Mouse (Mus musculus): Measurements from ENCODE around the gene Tcf12. TPM values are rescaled to one million over a fixed set of nuclear protein-coding genes. Genes with fewer than 3 reads are reported as not detected.

Tcf12 gene
- polyA plus RNA-seq, 1 experiment from 2014 or later = 37.2 TPM

DNA sequence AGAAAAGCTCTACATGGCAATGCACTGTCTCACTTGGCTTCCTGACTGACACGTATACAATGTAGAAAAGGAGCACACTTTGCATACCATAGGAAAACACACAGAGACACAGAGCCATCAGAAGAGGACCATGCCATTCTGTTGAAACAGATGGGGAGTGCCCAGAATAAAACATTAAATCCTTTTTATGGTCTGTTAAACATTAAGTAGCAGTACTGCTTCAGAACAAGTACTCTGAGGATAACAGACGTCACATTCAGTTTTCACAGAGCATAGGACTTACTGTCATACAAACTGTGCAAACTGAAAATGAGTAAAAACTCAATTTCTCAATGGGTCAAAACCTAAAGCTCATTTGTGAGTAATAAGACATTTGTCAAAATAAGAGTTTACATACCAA is 158.5 kb downstream of the Tcf12 start:
- Histone ChIP-seq H3K36me3 (ENCODE audit: control insufficient read depth, insufficient read depth, low read length) (no peaks in the 10 kb centered on the region), H3K9ac (ENCODE audit: low read depth, low read length) (no peak overlapping the region), H3K9me3 (ENCODE audit: control insufficient read depth, low read length) (no peaks in the 10 kb centered on the region), H3K27me3 (replicated peaks; ENCODE audit: control insufficient read depth, insufficient read depth, low read length) (no peaks in the 10 kb centered on the region), H3K4me3 (ENCODE audit: low read depth, low read length) (no peak overlapping the region), H3K4me1 (replicated peaks; ENCODE audit: control insufficient read depth, insufficient read depth, low read length) (peaks cover 11% of the 10 kb centered on the region), H3K4me2 (no peak overlapping the region), H3K27ac (ENCODE audit: low read depth, low read length) (no peak overlapping the region)
- DNase-seq (ENCODE audit: low spot score) = no peak
- no peak for ATAC-seq (replicated peaks; ENCODE audit: low FRiP score)
- 82% methylated on average over 2 of the region's 2 CpGs for WGBS

DNA sequence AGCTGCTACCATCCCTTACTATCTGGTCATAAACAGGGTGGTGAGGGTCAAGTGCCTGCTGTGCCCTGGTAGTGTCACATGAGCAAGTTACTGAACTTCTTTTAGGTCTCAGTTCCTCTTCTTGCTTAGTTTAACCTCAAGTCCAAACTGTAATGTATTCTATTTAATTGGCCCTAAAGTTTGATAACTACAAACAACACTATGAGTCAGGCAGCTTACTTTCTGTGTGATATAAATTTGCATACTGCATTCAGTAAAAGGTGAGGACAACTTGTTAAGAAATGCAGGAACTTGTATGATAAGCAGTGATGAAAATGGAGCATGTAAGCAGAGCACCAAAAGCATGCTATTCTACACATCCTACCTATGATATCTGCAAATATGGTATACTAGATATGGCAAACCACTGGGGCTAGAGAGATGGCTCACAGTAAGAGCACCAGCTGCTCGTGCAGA is 159.0 kb downstream of the Tcf12 start:
- ATAC-seq (replicated peaks; ENCODE audit: low FRiP score) = peak; percentile 72
- Histone ChIP-seq H3K4me3 (ENCODE audit: low read depth, low read length) (no peak overlapping the region), H3K36me3 (ENCODE audit: control insufficient read depth, insufficient read depth, low read length) (peaks cover under 1% of the 10 kb centered on the region; the same call in 1 of the 2 replicates), H3K27ac (ENCODE audit: low read depth, low read length) (no peak overlapping the region), H3K4me2 (no peak overlapping the region), H3K4me1 (replicated peaks; ENCODE audit: control insufficient read depth, insufficient read depth, low read length) (peaks cover 11% of the 10 kb centered on the region), H3K9ac (ENCODE audit: low read depth, low read length) (no peak overlapping the region), H3K27me3 (replicated peaks; ENCODE audit: control insufficient read depth, insufficient read depth, low read length) (no peaks in the 10 kb centered on the region), H3K9me3 (ENCODE audit: control insufficient read depth, low read length) (no peaks in the 10 kb centered on the region)
- DNase-seq (ENCODE audit: low spot score) = no peak
- WGBS = 44% methylated on average over 1 of the region's 1 CpGs

DNA sequence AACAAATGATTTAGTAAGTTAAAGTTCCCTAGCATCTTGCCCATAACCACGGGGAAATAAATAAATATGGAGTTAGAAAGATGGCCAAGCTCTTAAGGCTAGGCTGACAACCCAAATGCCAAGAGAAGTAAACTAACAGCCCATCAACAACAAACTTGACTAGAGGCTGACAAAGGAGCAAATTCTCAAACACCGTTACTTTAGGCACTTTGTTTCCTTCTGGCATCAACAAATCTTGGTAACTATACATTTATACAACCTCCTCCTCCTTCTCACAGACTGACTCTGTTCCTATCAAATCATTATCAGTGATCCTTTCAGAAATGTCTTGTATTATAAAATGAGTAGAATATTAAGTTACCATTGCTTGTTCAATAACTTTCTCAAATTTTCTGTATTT is 159.7 kb downstream of the Tcf12 start:
- no peak for DNase-seq (ENCODE audit: low spot score)
- Histone ChIP-seq H3K4me2 (no peak overlapping the region), H3K9me3 (ENCODE audit: control insufficient read depth, low read length) (no peaks in the 10 kb centered on the region), H3K27me3 (replicated peaks; ENCODE audit: control insufficient read depth, insufficient read depth, low read length) (no peaks in the 10 kb centered on the region), H3K4me1 (replicated peaks; ENCODE audit: control insufficient read depth, insufficient read depth, low read length) (peaks cover 11% of the 10 kb centered on the region), H3K4me3 (ENCODE audit: low read depth, low read length) (no peak overlapping the region), H3K9ac (ENCODE audit: low read depth, low read length) (no peak overlapping the region), H3K27ac (ENCODE audit: low read depth, low read length) (no peak overlapping the region), H3K36me3 (ENCODE audit: control insufficient read depth, insufficient read depth, low read length) (peaks cover 2% of the 10 kb centered on the region; the same call in 1 of the 2 replicates)
- ATAC-seq (replicated peaks; ENCODE audit: low FRiP score) = no peak
- 81% methylated on average over 2 of the region's 2 CpGs for WGBS

DNA sequence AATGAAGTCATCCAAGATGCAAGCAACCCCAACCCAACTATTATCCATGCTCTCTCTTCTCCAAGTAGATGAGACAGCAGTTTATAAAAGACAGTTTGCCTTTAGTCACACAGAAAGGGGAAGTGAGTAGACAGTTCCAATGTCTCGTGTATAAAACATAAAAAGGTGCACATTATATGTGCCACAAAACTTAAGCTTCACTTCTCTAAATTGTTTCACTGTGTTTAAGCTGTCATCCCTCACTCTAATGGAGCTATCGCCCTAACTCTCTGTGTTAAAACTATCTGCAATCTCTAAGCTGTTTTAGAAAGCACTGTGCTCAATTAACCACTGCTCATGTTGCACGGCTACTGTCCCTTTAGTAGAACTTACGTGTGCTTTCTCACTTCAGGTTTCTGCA is 160.3 kb downstream of the Tcf12 start:
- ATAC-seq (replicated peaks; ENCODE audit: low FRiP score) (no peak), DNase-seq (ENCODE audit: low spot score) (no peak)
- Histone ChIP-seq H3K9ac (ENCODE audit: low read depth, low read length) (no peak overlapping the region), H3K4me1 (replicated peaks; ENCODE audit: control insufficient read depth, insufficient read depth, low read length) (peaks cover 11% of the 10 kb centered on the region), H3K4me3 (ENCODE audit: low read depth, low read length) (no peak overlapping the region), H3K27ac (ENCODE audit: low read depth, low read length) (no peak overlapping the region), H3K36me3 (ENCODE audit: control insufficient read depth, insufficient read depth, low read length) (peaks cover 2% of the 10 kb centered on the region; the same call in 1 of the 2 replicates), H3K27me3 (replicated peaks; ENCODE audit: control insufficient read depth, insufficient read depth, low read length) (no peaks in the 10 kb centered on the region), H3K4me2 (no peak overlapping the region), H3K9me3 (ENCODE audit: control insufficient read depth, low read length) (no peaks in the 10 kb centered on the region)
- WGBS = 59% methylated on average over 4 of the region's 4 CpGs

DNA sequence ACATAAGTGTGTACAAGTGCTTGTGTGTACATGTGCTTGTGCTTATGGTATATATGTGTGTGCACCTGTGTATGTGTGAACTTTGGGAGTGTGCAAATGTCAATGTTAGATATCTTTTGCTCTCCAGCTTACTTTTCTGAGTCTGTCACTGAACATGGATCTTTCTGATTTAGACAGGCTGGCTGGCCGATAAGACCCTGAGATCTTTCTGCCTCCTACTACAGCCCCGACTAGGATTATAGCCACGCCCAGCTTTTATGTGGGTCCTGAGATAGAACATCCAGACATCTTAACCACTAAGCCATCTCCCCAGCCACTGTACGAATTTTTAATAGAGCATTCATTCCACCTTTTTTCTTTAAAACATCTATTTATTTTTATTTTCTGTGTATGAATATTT is 166.9 kb downstream of the Tcf12 start:
- WGBS = 62% methylated on average over 4 of the region's 4 CpGs
- no peak overlapping the region for H3K4me2 ChIP-seq
- peaks cover 2% of the 10 kb centered on the region; the same call in 1 of the 2 replicates for H3K36me3 ChIP-seq (ENCODE audit: control insufficient read depth, insufficient read depth, low read length)
- no peak overlapping the region for H3K9ac ChIP-seq (ENCODE audit: low read depth, low read length)
- ATAC-seq (replicated peaks; ENCODE audit: low FRiP score) = peak; percentile 77
- H3K27me3 ChIP-seq (replicated peaks; ENCODE audit: control insufficient read depth, insufficient read depth, low read length) = no peaks in the 10 kb centered on the region
- H3K4me3 ChIP-seq (ENCODE audit: low read depth, low read length) = no peak overlapping the region
- DNase-seq (ENCODE audit: low spot score) = no peak
- peaks cover 5% of the 10 kb centered on the region for H3K4me1 ChIP-seq (replicated peaks; ENCODE audit: control insufficient read depth, insufficient read depth, low read length)
- H3K27ac ChIP-seq (ENCODE audit: low read depth, low read length) = no peak overlapping the region
- no peaks in the 10 kb centered on the region for H3K9me3 ChIP-seq (ENCODE audit: control insufficient read depth, low read length)

DNA sequence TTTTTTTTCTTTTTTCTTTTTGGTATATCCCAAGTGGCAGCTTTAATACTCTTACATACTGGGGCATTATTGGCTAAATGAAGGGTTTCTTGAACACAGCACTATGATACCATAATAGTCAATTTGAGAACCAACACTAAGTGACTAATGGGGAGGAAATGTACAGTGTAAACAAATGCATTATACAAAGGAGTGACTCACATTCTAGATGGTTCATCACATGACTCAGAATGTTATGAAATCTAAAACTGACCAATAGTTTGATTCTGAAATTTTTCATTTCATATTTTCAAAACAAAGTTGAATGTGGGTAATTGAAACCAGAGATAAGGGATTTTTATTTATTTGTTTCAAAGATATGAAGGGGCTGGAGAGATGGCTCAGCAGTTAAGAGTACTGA is 169.2 kb downstream of the Tcf12 start:
- H3K27me3 ChIP-seq (replicated peaks; ENCODE audit: control insufficient read depth, insufficient read depth, low read length) = no peaks in the 10 kb centered on the region
- no peak overlapping the region for H3K4me3 ChIP-seq (ENCODE audit: low read depth, low read length)
- peaks cover 5% of the 10 kb centered on the region for H3K4me1 ChIP-seq (replicated peaks; ENCODE audit: control insufficient read depth, insufficient read depth, low read length)
- no peak for DNase-seq (ENCODE audit: low spot score)
- H3K9me3 ChIP-seq (ENCODE audit: control insufficient read depth, low read length) = no peaks in the 10 kb centered on the region
- no peak overlapping the region for H3K27ac ChIP-seq (ENCODE audit: low read depth, low read length)
- no peaks in the 10 kb centered on the region for H3K36me3 ChIP-seq (ENCODE audit: control insufficient read depth, insufficient read depth, low read length)
- H3K9ac ChIP-seq (ENCODE audit: low read depth, low read length) = no peak overlapping the region
- ATAC-seq (replicated peaks; ENCODE audit: low FRiP score) = no peak
- H3K4me2 ChIP-seq = no peak overlapping the region

DNA sequence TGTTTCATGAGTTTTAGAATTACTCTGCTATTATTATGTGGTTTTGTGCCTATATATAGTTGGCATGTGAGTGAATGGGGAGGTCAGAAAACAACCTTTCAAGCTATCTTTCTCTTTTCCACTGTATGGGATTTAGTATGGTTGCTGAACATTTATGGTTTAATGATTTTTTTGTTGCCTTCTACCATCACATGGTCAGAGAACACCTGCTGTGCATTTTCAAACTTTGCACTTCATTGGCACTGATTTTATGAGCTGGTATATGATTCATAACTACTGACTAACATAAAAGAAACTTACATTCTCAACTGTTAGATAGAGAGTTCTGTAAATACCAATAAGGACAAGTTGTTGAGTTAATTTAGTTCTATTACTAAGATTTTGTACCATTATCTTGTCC is 171.7 kb downstream of the Tcf12 start:
- Histone ChIP-seq H3K27me3 (replicated peaks; ENCODE audit: control insufficient read depth, insufficient read depth, low read length) (no peaks in the 10 kb centered on the region), H3K4me3 (ENCODE audit: low read depth, low read length) (no peak overlapping the region), H3K9me3 (ENCODE audit: control insufficient read depth, low read length) (no peaks in the 10 kb centered on the region), H3K27ac (ENCODE audit: low read depth, low read length) (no peak overlapping the region), H3K36me3 (ENCODE audit: control insufficient read depth, insufficient read depth, low read length) (no peaks in the 10 kb centered on the region), H3K9ac (ENCODE audit: low read depth, low read length) (no peak overlapping the region), H3K4me2 (no peak overlapping the region), H3K4me1 (replicated peaks; ENCODE audit: control insufficient read depth, insufficient read depth, low read length) (peaks cover 5% of the 10 kb centered on the region)
- ATAC-seq (replicated peaks; ENCODE audit: low FRiP score) (no peak), DNase-seq (ENCODE audit: low spot score) (no peak)

DNA sequence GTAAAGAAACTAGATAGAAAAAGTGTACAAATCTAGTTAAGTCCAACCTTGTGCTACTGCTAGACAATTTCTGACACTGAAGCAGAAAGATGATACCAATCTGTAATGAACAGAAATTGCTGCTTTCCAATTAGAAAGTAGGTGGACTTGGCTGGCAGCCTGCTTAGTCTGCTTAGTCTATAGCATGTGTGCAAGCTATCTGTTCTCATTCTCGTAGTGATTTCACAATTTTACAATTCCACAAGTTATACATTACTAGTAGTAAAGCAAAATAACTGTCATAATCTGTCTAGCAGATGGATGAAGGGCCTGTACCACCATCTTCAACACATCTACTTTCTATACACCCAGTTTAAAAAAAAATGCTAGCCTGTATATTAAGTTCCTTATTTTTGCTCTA is 175.5 kb downstream of the Tcf12 start:
- H3K4me1 ChIP-seq (replicated peaks; ENCODE audit: control insufficient read depth, insufficient read depth, low read length) = peaks cover 3% of the 10 kb centered on the region
- no peaks in the 10 kb centered on the region for H3K36me3 ChIP-seq (ENCODE audit: control insufficient read depth, insufficient read depth, low read length)
- 85% methylated on average over 1 of the region's 1 CpGs for WGBS
- H3K27me3 ChIP-seq (replicated peaks; ENCODE audit: control insufficient read depth, insufficient read depth, low read length) = no peaks in the 10 kb centered on the region
- H3K4me3 ChIP-seq (ENCODE audit: low read depth, low read length) = no peak overlapping the region
- ATAC-seq (replicated peaks; ENCODE audit: low FRiP score) (no peak), DNase-seq (ENCODE audit: low spot score) (no peak)
- H3K27ac ChIP-seq (ENCODE audit: low read depth, low read length) = no peak overlapping the region
- no peaks in the 10 kb centered on the region for H3K9me3 ChIP-seq (ENCODE audit: control insufficient read depth, low read length)
- H3K4me2 ChIP-seq = no peak overlapping the region
- H3K9ac ChIP-seq (ENCODE audit: low read depth, low read length) = no peak overlapping the region

DNA sequence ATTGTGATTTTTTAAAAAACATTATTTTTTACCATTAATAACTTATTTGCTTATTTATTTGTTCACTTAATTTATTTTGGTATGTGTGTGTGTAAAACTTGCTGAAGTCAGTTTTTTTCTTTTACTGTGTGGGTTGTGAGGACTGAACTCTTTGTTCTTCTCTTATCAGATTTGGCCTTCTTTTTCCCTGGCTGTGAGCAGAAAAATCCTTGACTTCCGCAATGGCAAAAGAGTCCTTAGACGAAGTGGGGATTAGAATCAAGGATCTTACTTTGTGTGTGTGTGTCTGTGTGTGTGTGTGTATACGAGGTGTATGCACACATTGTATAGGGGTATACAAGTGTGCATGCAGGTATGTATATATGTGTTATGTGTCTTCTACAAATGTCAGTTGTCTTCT is 176.8 kb downstream of the Tcf12 start:
- Histone ChIP-seq H3K27me3 (replicated peaks; ENCODE audit: control insufficient read depth, insufficient read depth, low read length) (no peaks in the 10 kb centered on the region), H3K4me3 (ENCODE audit: low read depth, low read length) (no peak overlapping the region), H3K4me1 (replicated peaks; ENCODE audit: control insufficient read depth, insufficient read depth, low read length) (peaks cover 5% of the 10 kb centered on the region), H3K4me2 (no peak overlapping the region), H3K9me3 (ENCODE audit: control insufficient read depth, low read length) (no peaks in the 10 kb centered on the region), H3K27ac (ENCODE audit: low read depth, low read length) (no peak overlapping the region), H3K36me3 (ENCODE audit: control insufficient read depth, insufficient read depth, low read length) (no peaks in the 10 kb centered on the region), H3K9ac (ENCODE audit: low read depth, low read length) (no peak overlapping the region)
- ATAC-seq (replicated peaks; ENCODE audit: low FRiP score) (no peak), DNase-seq (ENCODE audit: low spot score) (no peak)
- 81% methylated on average over 3 of the region's 3 CpGs for WGBS
